Mouse (Mus musculus) neural tube, embryonic 14.5 days (tissue): ENCODE measurements around the gene Bola1. TPM values are rescaled to one million over a fixed set of nuclear protein-coding genes. Genes with fewer than 3 reads are reported as not detected.
"Not testable (repeated sequence)": the region's sequence is repeated elsewhere in the genome, so short reads cannot be mapped to it uniquely, and the experiment has no call there.

Experiments
- ATAC-seq: fragments of 200-750 bp; cut with Nextera tagmentation; 2 replicates; pipeline ENCODE4 v1.8.0; 2017; ENCODE audit warnings: low read depth, mild to moderate bottlenecking, moderate TSS enrichment, moderate library complexity
- H3K27ac ChIP-seq: fragments of 300-500 bp; sonication (generic); 2 replicates; pipeline ENCODE4 v1.5.1; 2014; ENCODE audit warnings: low read depth, mild to moderate bottlenecking, control low read depth, low read length, moderate library complexity, mixed read lengths
- H3K27me3 ChIP-seq: fragments of 300-500 bp; sonication (generic); 2 replicates; pipeline ENCODE4 v1.6.1; 2014; ENCODE audit warnings: low read length; ENCODE audit not compliant: control insufficient read depth, insufficient read depth
- H3K36me3 ChIP-seq: fragments of 300-500 bp; sonication (generic); 2 replicates; pipeline ENCODE4 v1.6.1; 2014; ENCODE audit warnings: low read length, mixed read lengths; ENCODE audit not compliant: control insufficient read depth, insufficient read depth
- H3K4me1 ChIP-seq: fragments of 300-500 bp; sonication (generic); 2 replicates; pipeline ENCODE4 v1.6.1; 2014; ENCODE audit warnings: low read length; ENCODE audit not compliant: control insufficient read depth, insufficient read depth
- H3K4me2 ChIP-seq: fragments of 300-500 bp; sonication (generic); 2 replicates; pipeline ENCODE4 v1.6.1; 2014; ENCODE audit warnings: mild to moderate bottlenecking, low read depth, low read length, control low read depth
- H3K4me3 ChIP-seq: fragments of 300-500 bp; sonication (generic); 2 replicates; pipeline ENCODE4 v1.5.1; 2014; ENCODE audit warnings: low read depth, low read length, control low read depth, mixed read lengths
- H3K9ac ChIP-seq: fragments of 300-500 bp; sonication (generic); replicated peaks from 2 replicates; pipeline ENCODE4 v1.6.1; 2014; ENCODE audit warnings: low read depth, mild to moderate bottlenecking, control low read depth, low read length, mixed read lengths
- H3K9me3 ChIP-seq: fragments of 300-500 bp; sonication (generic); 2 replicates; pipeline ENCODE4 v1.6.1; 2016; ENCODE audit warnings: low read length; ENCODE audit not compliant: control insufficient read depth
- WGBS: fragments of 180-500 bp; shearing (Covaris S2); extraction: QIAGEN DNeasy Blood & Tissue Kit; methylation state at CpG from one replicate; pipeline ENCODE4 v1.1.7; 2014; 5-methylcytosine and 5-hydroxymethylcytosine counted together
- polyA plus RNA-seq: library from polyadenylated mRNA; unstranded; fragments of >200 nt; fragmentation: Nextera tagmentation; extraction: Ambion mirVana; gene quantifications from 2 replicates; pipeline ENCODE4 v1.2.1, GENCODE M21; 2014

The Bola1 gene
- polyA plus RNA-seq, 1 experiment from 2014 or later = 69.0 TPM

- H3K4me3 ChIP-seq = peak overlapping the region; percentile 28
- peaks cover 12% of the 10 kb centered on the region for H3K4me1 ChIP-seq
- peak overlapping the region; percentile 40 for H3K4me2 ChIP-seq
- H3K9me3 ChIP-seq = no peaks in the 10 kb centered on the region
- no peaks in the 10 kb centered on the region for H3K27me3 ChIP-seq
- ATAC-seq = no peak
- WGBS = 74% methylated on average over 9 of the region's 9 CpGs
- H3K9ac ChIP-seq = peak overlapping the region; percentile 8
- H3K36me3 ChIP-seq = no peaks in the 10 kb centered on the region
- H3K27ac ChIP-seq = peak overlapping the region; percentile 67; the same call in 1 of the 2 replicates
Measured at GRCm38 (mm10) chr3:96240799-96241197, 21.3 kb upstream of the Bola1 start.

GRCm38 (mm10) chr3:96239949-96240798, 20.7 kb upstream of the Bola1 start, which contains the start of gene Hist2h2aa2:
Gene Hist2h2aa2, minus strand, starts transcription at chr3:96240276.
- Histone ChIP-seq H3K9ac (peak within 1 kb of the TSS; percentile 8), H3K4me1 (peaks cover 12% of the 10 kb centered on the region), H3K4me3 (peak within 1 kb of the TSS; percentile 28), H3K4me2 (peak within 1 kb of the TSS; percentile 40), H3K27ac (peak within 1 kb of the TSS; percentile 70; the same call in 1 of the 2 replicates)
- 5% methylated on average over 22 of the region's 85 CpGs for WGBS
- H3K27me3 ChIP-seq, H3K36me3 ChIP-seq, H3K9me3 ChIP-seq: not testable (repeated sequence)
- ATAC-seq = peak; percentile 90

- not testable (repeated sequence) for H3K27ac ChIP-seq, H3K36me3 ChIP-seq, H3K27me3 ChIP-seq, H3K4me1 ChIP-seq, H3K9ac ChIP-seq, H3K9me3 ChIP-seq
- WGBS = under 1% methylated on average over 10 of the region's 68 CpGs
- peak within 1 kb of the TSS; percentile 31 for H3K4me2 ChIP-seq
- ATAC-seq = peak; percentile 86
- peak within 1 kb of the TSS; percentile 20; the same call in 1 of the 2 replicates for H3K4me3 ChIP-seq
Measured at GRCm38 (mm10) chr3:96238954-96239793, 19.7 kb upstream of the Bola1 start, which contains the start of gene Hist2h3c2. Gene Hist2h3c2, minus strand, starts transcription at chr3:96239127.

GRCm38 (mm10) chr3:96237904-96238511, 18.5 kb upstream of the Bola1 start:
- H3K27ac ChIP-seq = no peak overlapping the region
- no peak for ATAC-seq
- no peaks in the 10 kb centered on the region for H3K9me3 ChIP-seq
- no peaks in the 10 kb centered on the region for H3K27me3 ChIP-seq
- peak overlapping the region; percentile 27 for H3K4me2 ChIP-seq
- peak overlapping the region; percentile 15; the same call in 1 of the 2 replicates for H3K4me3 ChIP-seq
- WGBS = 1% methylated on average over 12 of the region's 12 CpGs
- H3K4me1 ChIP-seq = peaks cover 6% of the 10 kb centered on the region; the same call in 1 of the 2 replicates
- H3K9ac ChIP-seq = no peak overlapping the region
- H3K36me3 ChIP-seq = no peaks in the 10 kb centered on the region

GRCm38 (mm10) chr3:96237335-96237903, 17.9 kb upstream of the Bola1 start:
- H3K27me3 ChIP-seq = no peaks in the 10 kb centered on the region
- H3K4me2 ChIP-seq = peak overlapping the region; percentile 27; the same call in 1 of the 2 replicates
- peaks cover 6% of the 10 kb centered on the region; the same call in 1 of the 2 replicates for H3K4me1 ChIP-seq
- no peaks in the 10 kb centered on the region for H3K9me3 ChIP-seq
- H3K4me3 ChIP-seq = peak overlapping the region; percentile 15; the same call in 1 of the 2 replicates
- H3K27ac ChIP-seq = no peak overlapping the region
- no peak for ATAC-seq
- 26% methylated on average over 7 of the region's 7 CpGs for WGBS
- no peak overlapping the region for H3K9ac ChIP-seq
- no peaks in the 10 kb centered on the region for H3K36me3 ChIP-seq

- Histone ChIP-seq H3K4me2 (peak overlapping the region; percentile 3; the same call in 1 of the 2 replicates), H3K4me1 (peaks cover 6% of the 10 kb centered on the region; the same call in 1 of the 2 replicates), H3K27ac (no peak overlapping the region), H3K4me3 (no peak overlapping the region), H3K9ac (no peak overlapping the region), H3K9me3 (no peaks in the 10 kb centered on the region), H3K36me3 (no peaks in the 10 kb centered on the region), H3K27me3 (no peaks in the 10 kb centered on the region)
- ATAC-seq = no peak
- WGBS = 85% methylated on average over 4 of the region's 4 CpGs
Measured at GRCm38 (mm10) chr3:96236834-96237334, 17.4 kb upstream of the Bola1 start.

- no peak overlapping the region for H3K9ac ChIP-seq
- H3K4me1 ChIP-seq = peaks cover 5% of the 10 kb centered on the region; the same call in 1 of the 2 replicates
- no peak for ATAC-seq
- H3K4me3 ChIP-seq = no peak overlapping the region
- no peaks in the 10 kb centered on the region for H3K27me3 ChIP-seq
- 83% methylated on average over 3 of the region's 3 CpGs for WGBS
- no peak overlapping the region for H3K4me2 ChIP-seq
- H3K9me3 ChIP-seq = no peaks in the 10 kb centered on the region
- H3K27ac ChIP-seq = no peak overlapping the region
- H3K36me3 ChIP-seq = no peaks in the 10 kb centered on the region
Measured at GRCm38 (mm10) chr3:96235836-96236235, 16.3 kb upstream of the Bola1 start.

- no peaks in the 10 kb centered on the region for H3K36me3 ChIP-seq
- H3K4me1 ChIP-seq = 0 out of 2 replicates have a peak, but pooled peaks cover 3% of the 10 kb centered on the region
- no peak overlapping the region for H3K4me2 ChIP-seq
- H3K27me3 ChIP-seq = no peaks in the 10 kb centered on the region
- 91% methylated on average over 2 of the region's 2 CpGs for WGBS
- no peak overlapping the region for H3K4me3 ChIP-seq
- no peak overlapping the region for H3K27ac ChIP-seq
- no peak for ATAC-seq
- H3K9ac ChIP-seq = no peak overlapping the region
- no peaks in the 10 kb centered on the region for H3K9me3 ChIP-seq
Measured at GRCm38 (mm10) chr3:96234914-96235313, 15.4 kb upstream of the Bola1 start.
